Mouse (Mus musculus) liver, embryonic 14.5 days (tissue): Measurements from ENCODE around the gene Cnpy2.

Experiments used
- CTCF ChIP-seq: IDR thresholded peaks from 2 replicates; pipeline ENCODE4 v1.5.1; 2016; ENCODE audit warnings: antibody characterized with exemption, low read depth, control low read depth
- EP300 ChIP-seq: IDR thresholded peaks from 2 replicates; pipeline ENCODE4 v1.6.1; 2016; ENCODE audit warnings: antibody characterized with exemption, low read depth

DNA sequence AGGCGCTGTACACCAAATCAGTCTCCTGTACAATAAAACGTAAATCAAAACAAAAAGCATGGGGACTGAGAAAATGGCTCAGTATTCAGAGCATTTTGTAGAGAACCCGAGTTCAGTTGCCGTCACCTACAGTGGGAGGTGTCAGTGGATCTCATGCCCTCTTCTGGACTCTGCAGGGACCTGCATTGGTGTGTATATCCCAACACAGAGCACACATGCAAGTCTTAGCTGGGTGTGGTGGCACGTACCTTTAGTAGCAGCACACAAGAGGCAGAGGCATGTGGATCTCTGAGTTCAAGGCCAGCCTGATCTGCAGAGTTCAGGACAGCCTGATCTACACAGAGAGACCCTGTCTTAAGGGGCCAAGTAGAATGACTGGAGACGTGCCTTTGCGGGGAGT, 12.6 kb upstream of the Cnpy2 start:
- TF ChIP-seq CTCF, result no peak
- TF ChIP-seq EP300, result no peak
